Mouse (Mus musculus): ENCODE data around the gene Rassf3. TPM values are rescaled to one million over a fixed set of nuclear protein-coding genes. Genes with fewer than 3 reads are reported as not detected.

Rassf3 gene
- polyA plus RNA-seq, 1 experiment from 2014 or later = 16.4 TPM

GRCm38 (mm10) chr10:121461404-121462161, 14.6 kb downstream of the Rassf3 start:
- ATAC-seq (peak; percentile 45), DNase-seq (no peak)
- Histone ChIP-seq H3K36me3 (replicated peaks; ENCODE audit: insufficient read depth, low read length) (peaks cover 10% of the 10 kb centered on the region), H3K27me3 (ENCODE audit: insufficient read depth, low read length) (no peaks in the 10 kb centered on the region), H3K9me3 (ENCODE audit: low read length) (no peaks in the 10 kb centered on the region), H3K27ac (ENCODE audit: low read depth) (peak overlapping the region; percentile 31; the same call in 1 of the 2 replicates), H3K9ac (replicated peaks) (no peak overlapping the region), H3K4me1 (ENCODE audit: insufficient read depth) (peaks cover 32% of the 10 kb centered on the region), H3K4me2 (ENCODE audit: low read depth, low read length) (no peak overlapping the region; the same call in 1 of the 2 replicates), H3K4me3 (ENCODE audit: low read depth, low read length) (no peak overlapping the region)
- 39% methylated on average over 22 of the region's 22 CpGs for WGBS (ENCODE audit: insufficient replicate concordance)
- TF ChIP-seq CTCF (IDR thresholded peaks at IDR 0.05; ENCODE audit: low read depth) (no peak), EP300 (IDR thresholded peaks at IDR 0.05; ENCODE audit: low read depth) (no peak)

DNA sequence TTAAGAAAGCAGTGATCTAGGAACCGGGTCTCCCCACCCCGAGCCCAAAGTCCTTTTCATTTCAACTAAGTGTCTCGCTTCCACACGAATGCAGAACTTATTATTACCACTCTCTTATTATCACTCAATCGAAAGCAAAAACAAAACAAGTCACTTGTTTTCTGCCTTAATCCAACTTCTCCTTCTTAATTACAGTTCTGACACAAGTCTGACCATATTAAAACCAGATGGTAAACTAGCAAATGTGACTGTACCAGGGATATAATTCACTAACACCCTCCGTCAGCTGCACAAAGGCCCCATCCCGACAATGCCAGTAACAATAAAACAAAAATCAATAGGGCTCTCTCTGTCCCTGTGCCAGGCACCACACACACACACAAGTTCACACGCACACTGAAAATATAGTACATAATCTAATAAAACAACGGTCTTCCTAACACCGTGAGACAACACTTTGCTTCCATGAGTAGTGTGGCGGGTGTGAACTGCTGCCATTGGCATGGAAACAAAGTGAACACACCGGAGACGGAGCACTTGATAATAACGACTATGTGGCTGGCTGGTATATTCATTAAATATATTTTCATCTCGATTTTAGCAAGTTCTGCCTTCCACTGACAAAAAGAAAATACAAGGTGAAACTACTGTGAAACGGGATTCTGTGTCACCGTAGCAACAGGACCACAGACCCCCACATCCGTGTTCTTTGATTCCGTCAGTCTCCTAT, 16.9 kb downstream of the Rassf3 start:
- WGBS (ENCODE audit: insufficient replicate concordance) = 74% methylated on average over 19 of the region's 19 CpGs
- no peaks in the 10 kb centered on the region for H3K9me3 ChIP-seq (ENCODE audit: low read length)
- DNase-seq (no peak), ATAC-seq (no peak)
- no peak overlapping the region for H3K4me2 ChIP-seq (ENCODE audit: low read depth, low read length)
- no peak overlapping the region for H3K27ac ChIP-seq (ENCODE audit: low read depth)
- no peak overlapping the region for H3K4me3 ChIP-seq (ENCODE audit: low read depth, low read length)
- H3K9ac ChIP-seq (replicated peaks) = no peak overlapping the region
- H3K36me3 ChIP-seq (replicated peaks; ENCODE audit: insufficient read depth, low read length) = peaks cover 10% of the 10 kb centered on the region
- peaks cover 36% of the 10 kb centered on the region for H3K4me1 ChIP-seq (ENCODE audit: insufficient read depth)
- no peaks in the 10 kb centered on the region for H3K27me3 ChIP-seq (ENCODE audit: insufficient read depth, low read length)
- no peak for TF ChIP-seq CTCF (IDR thresholded peaks at IDR 0.05; ENCODE audit: low read depth)
- no peak for TF ChIP-seq EP300 (IDR thresholded peaks at IDR 0.05; ENCODE audit: low read depth)

- H3K36me3 ChIP-seq (replicated peaks; ENCODE audit: insufficient read depth, low read length) = peaks cover 10% of the 10 kb centered on the region
- peak overlapping the region; percentile 44; the same call in 1 of the 2 replicates for H3K27ac ChIP-seq (ENCODE audit: low read depth)
- 68% methylated on average over 9 of the region's 9 CpGs for WGBS (ENCODE audit: insufficient replicate concordance)
- H3K4me1 ChIP-seq (ENCODE audit: insufficient read depth) = peaks cover 36% of the 10 kb centered on the region
- DNase-seq (no peak), ATAC-seq (no peak)
- H3K27me3 ChIP-seq (ENCODE audit: insufficient read depth, low read length) = no peaks in the 10 kb centered on the region
- H3K4me3 ChIP-seq (ENCODE audit: low read depth, low read length) = no peak overlapping the region
- H3K4me2 ChIP-seq (ENCODE audit: low read depth, low read length) = no peak overlapping the region; the same call in 1 of the 2 replicates
- H3K9me3 ChIP-seq (ENCODE audit: low read length) = no peaks in the 10 kb centered on the region
- H3K9ac ChIP-seq (replicated peaks) = no peak overlapping the region
- no peak for TF ChIP-seq CTCF (IDR thresholded peaks at IDR 0.05; ENCODE audit: low read depth)
- TF ChIP-seq EP300 (IDR thresholded peaks at IDR 0.05; ENCODE audit: low read depth) = no peak
Measured at GRCm38 (mm10) chr10:121458408-121458807, 17.7 kb downstream of the Rassf3 start.

DNA sequence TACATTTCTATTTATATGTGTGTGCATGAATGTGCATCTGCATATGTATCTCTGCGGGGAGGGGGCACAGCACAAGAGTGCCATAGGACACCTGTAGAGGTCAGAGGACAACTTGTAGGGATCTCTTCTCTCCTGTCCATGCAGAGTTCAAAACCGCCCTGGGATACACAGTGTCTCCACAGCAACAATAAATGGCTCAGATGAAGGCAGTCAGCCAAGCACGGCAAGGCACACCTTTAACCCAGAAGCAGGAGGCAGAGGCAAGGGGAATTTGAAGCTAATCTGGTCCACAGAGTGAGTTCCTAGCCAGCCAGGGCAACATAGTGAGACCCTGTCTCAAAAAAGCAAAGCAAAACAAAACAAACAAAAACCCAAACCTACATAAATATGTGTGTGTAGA, 18.8 kb downstream of the Rassf3 start:
- ATAC-seq (no peak; the same call in 1 of the 2 replicates), DNase-seq (no peak)
- H3K27me3 ChIP-seq (ENCODE audit: insufficient read depth, low read length) = no peaks in the 10 kb centered on the region
- no peak overlapping the region for H3K9ac ChIP-seq (replicated peaks)
- TF ChIP-seq EP300 (IDR thresholded peaks at IDR 0.05; ENCODE audit: low read depth) = no peak
- no peak for TF ChIP-seq CTCF (IDR thresholded peaks at IDR 0.05; ENCODE audit: low read depth)
- no peak overlapping the region for H3K27ac ChIP-seq (ENCODE audit: low read depth)
- H3K4me1 ChIP-seq (ENCODE audit: insufficient read depth) = peaks cover 36% of the 10 kb centered on the region
- H3K4me3 ChIP-seq (ENCODE audit: low read depth, low read length) = no peak overlapping the region
- H3K36me3 ChIP-seq (replicated peaks; ENCODE audit: insufficient read depth, low read length) = peaks cover 8% of the 10 kb centered on the region
- H3K9me3 ChIP-seq (ENCODE audit: low read length) = no peaks in the 10 kb centered on the region
- no peak overlapping the region for H3K4me2 ChIP-seq (ENCODE audit: low read depth, low read length)
- 57% methylated on average over 3 of the region's 3 CpGs for WGBS (ENCODE audit: insufficient replicate concordance)

- peaks cover 30% of the 10 kb centered on the region for H3K4me1 ChIP-seq (ENCODE audit: insufficient read depth)
- peaks cover 3% of the 10 kb centered on the region; the same call in 1 of the 2 replicates for H3K36me3 ChIP-seq (replicated peaks; ENCODE audit: insufficient read depth, low read length)
- no peak overlapping the region for H3K9ac ChIP-seq (replicated peaks)
- H3K4me2 ChIP-seq (ENCODE audit: low read depth, low read length) = no peak overlapping the region
- no peaks in the 10 kb centered on the region for H3K27me3 ChIP-seq (ENCODE audit: insufficient read depth, low read length)
- no peaks in the 10 kb centered on the region for H3K9me3 ChIP-seq (ENCODE audit: low read length)
- no peak overlapping the region for H3K4me3 ChIP-seq (ENCODE audit: low read depth, low read length)
- no peak for DNase-seq
- no peak for ATAC-seq
- TF ChIP-seq EP300 (IDR thresholded peaks at IDR 0.05; ENCODE audit: low read depth) (no peak), CTCF (IDR thresholded peaks at IDR 0.05; ENCODE audit: low read depth) (no peak)
- H3K27ac ChIP-seq (ENCODE audit: low read depth) = no peak overlapping the region
- 74% methylated on average over 3 of the region's 3 CpGs for WGBS (ENCODE audit: insufficient replicate concordance)
Measured at GRCm38 (mm10) chr10:121455517-121455916, 20.6 kb downstream of the Rassf3 start.
